Mouse (Mus musculus) erythroid progenitor cell, adult 5-6 weeks (primary cell): ENCODE measurements around the gene Snrpc. TPM values are rescaled to one million over a fixed set of nuclear protein-coding genes. Genes with fewer than 3 reads are reported as not detected.
"Not testable (repeated sequence)": the region's sequence is repeated elsewhere in the genome, so short reads cannot be mapped to it uniquely, and the experiment has no call there.

Source experiments
- ATAC-seq: replicated peaks from 2 replicates; pipeline ENCODE4 v1.8.0; 2016; ENCODE audit warnings: moderate number of reproducible peaks, mild to moderate bottlenecking, moderate TSS enrichment, inconsistent platforms; ENCODE audit not compliant: poor library complexity, low FRiP score, severe bottlenecking
- total RNA-seq, 2 experiments: library from RNA; stranded (forward) in 1 of 2; stranded (reverse) in 1 of 2; fragments of 150-400 nt in 1 of 2; fragments of 186-747, 209-891 nt in 1 of 2; gene quantifications; 2 replicates each; pipeline versions ENCODE4 v1.2.3 to v1.2.4; 2015 to 2017; ENCODE audit warnings: low replicate concordance in 2 of 2

Snrpc gene
- total RNA-seq (2015; ENCODE audit: low replicate concordance) (69.2 and 80.1 TPM in 2 replicates), total RNA-seq (2017; ENCODE audit: low replicate concordance) (29.2 and 44.5 TPM in 2 replicates)

- ATAC-seq: not testable (repeated sequence)
Measured at GRCm38 (mm10) chr17:27837850-27838249, at the start of gene Snrpc. TSS of gene Snrpc (plus strand) at chr17:27838150.

GRCm38 (mm10) chr17:27788456-27789172, 49.3 kb upstream of the Snrpc start:
- ATAC-seq: no peak

GRCm38 (mm10) chr17:27790015-27790414, 47.9 kb upstream of the Snrpc start:
- ATAC-seq: no peak

- no peak for ATAC-seq
Measured at GRCm38 (mm10) chr17:27790976-27791375, 47.0 kb upstream of the Snrpc start.

- ATAC-seq: no peak
Measured at GRCm38 (mm10) chr17:27791556-27791955, 46.4 kb upstream of the Snrpc start.

GRCm38 (mm10) chr17:27792516-27792915, 45.4 kb upstream of the Snrpc start:
- no peak for ATAC-seq

- ATAC-seq: no peak
Measured at GRCm38 (mm10) chr17:27793144-27793543, 44.8 kb upstream of the Snrpc start.

- ATAC-seq: no peak
Measured at GRCm38 (mm10) chr17:27796780-27797179, 41.2 kb upstream of the Snrpc start.

GRCm38 (mm10) chr17:27797341-27797872, 40.5 kb upstream of the Snrpc start:
- peak; percentile 66 for ATAC-seq

GRCm38 (mm10) chr17:27799771-27800584, 38.0 kb upstream of the Snrpc start:
- no peak for ATAC-seq

GRCm38 (mm10) chr17:27800710-27801648, 37.0 kb upstream of the Snrpc start:
- no peak for ATAC-seq

GRCm38 (mm10) chr17:27803752-27804151, 34.2 kb upstream of the Snrpc start:
- ATAC-seq: no peak

GRCm38 (mm10) chr17:27804156-27804690, 33.7 kb upstream of the Snrpc start:
- ATAC-seq: no peak

- ATAC-seq: 0 out of 2 replicates have a peak, but pooled peaks have one; percentile 49
Measured at GRCm38 (mm10) chr17:27804803-27805770, 32.9 kb upstream of the Snrpc start.

- no peak for ATAC-seq
Measured at GRCm38 (mm10) chr17:27807542-27808078, 30.3 kb upstream of the Snrpc start.

GRCm38 (mm10) chr17:27810569-27811331, 27.2 kb upstream of the Snrpc start:
- no peak for ATAC-seq

- no peak for ATAC-seq
Measured at GRCm38 (mm10) chr17:27811980-27812379, 26.0 kb upstream of the Snrpc start.
